Mouse (Mus musculus) G1E (cell line): Measurements from ENCODE around the gene Cd40.

Experiments
- CTCF ChIP-seq: IDR thresholded peaks from 2 replicates; pipeline ENCODE4 v1.5.1; 2012; ENCODE audit warnings: low read depth, low read length, inconsistent platforms, mixed read lengths
- GATA2 ChIP-seq: IDR thresholded peaks from 2 replicates; pipeline ENCODE4 v1.6.1; 2012; ENCODE audit warnings: low read depth, low read length, inconsistent platforms, borderline replicate concordance

DNA sequence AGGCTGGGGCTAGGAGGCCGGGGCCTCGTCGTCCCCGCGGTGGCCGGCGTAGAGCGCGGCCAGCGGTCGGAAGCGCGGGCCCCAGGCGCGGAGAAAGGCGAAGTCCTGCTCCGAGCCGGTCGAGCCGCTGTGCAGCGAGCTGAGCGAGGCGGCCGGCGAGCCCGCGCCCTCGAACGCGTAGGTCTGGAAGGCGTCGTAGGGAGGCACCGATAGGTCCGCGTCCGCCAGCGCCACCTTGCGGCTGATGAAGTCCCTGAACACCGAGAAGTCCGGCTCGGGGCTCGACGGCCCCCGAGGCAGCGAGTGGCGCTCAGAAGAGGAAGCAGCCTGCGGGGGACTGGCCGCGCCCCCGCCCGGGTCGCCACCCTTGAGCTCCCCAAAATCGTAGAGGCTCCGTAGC lies 56.7 kb downstream of the Cd40 start:
- TF ChIP-seq CTCF (no peak), GATA2 (no peak)
